Mouse (Mus musculus) liver, embryonic 15.5 days (tissue): Measurements from ENCODE around the gene Rbms3. TPM values are rescaled to one million over a fixed set of nuclear protein-coding genes. Genes with fewer than 3 reads are reported as not detected.

ENCODE experiments used
- ATAC-seq: fragments of 200-750 bp; cut with Nextera tagmentation; 2 replicates; pipeline ENCODE4 v1.8.0; 2017; ENCODE audit warnings: moderate number of reproducible peaks, mild to moderate bottlenecking, moderate library complexity; ENCODE audit not compliant: insufficient read depth
- H3K27ac ChIP-seq: fragments of 300-500 bp; sonication (generic); replicated peaks from 2 replicates; pipeline ENCODE4 v1.5.1; 2015; ENCODE audit warnings: mild to moderate bottlenecking, inconsistent platforms
- H3K27me3 ChIP-seq: fragments of 300-500 bp; sonication (generic); 2 replicates; pipeline ENCODE4 v1.6.1; 2015; ENCODE audit warnings: mild to moderate bottlenecking, inconsistent platforms
- H3K36me3 ChIP-seq: fragments of 300-500 bp; sonication (generic); replicated peaks from 2 replicates; pipeline ENCODE4 v1.6.1; 2015; ENCODE audit warnings: moderate library complexity, mild to moderate bottlenecking, inconsistent platforms
- H3K4me1 ChIP-seq: fragments of 300-500 bp; sonication (generic); replicated peaks from 2 replicates; pipeline ENCODE4 v1.6.1; 2015; ENCODE audit warnings: inconsistent platforms
- H3K4me2 ChIP-seq: fragments of 300-500 bp; sonication (generic); 2 replicates; pipeline ENCODE4 v1.6.1; 2015; ENCODE audit warnings: moderate library complexity, mild to moderate bottlenecking, inconsistent platforms
- H3K4me3 ChIP-seq: fragments of 300-500 bp; sonication (generic); replicated peaks from 2 replicates; pipeline ENCODE4 v1.5.1; 2015; ENCODE audit warnings: mild to moderate bottlenecking, inconsistent platforms
- H3K9ac ChIP-seq: fragments of 300-500 bp; sonication (generic); 2 replicates; pipeline ENCODE4 v1.6.1; 2015; ENCODE audit warnings: moderate library complexity, mild to moderate bottlenecking, inconsistent platforms
- H3K9me3 ChIP-seq: fragments of 300-500 bp; sonication (generic); replicated peaks from 2 replicates; pipeline ENCODE4 v1.6.1; 2016; ENCODE audit warnings: inconsistent platforms
- WGBS: fragments of 180-500 bp; shearing (Covaris S2); methylation state at CpG from one replicate; pipeline ENCODE4 v1.1.7; 2015; ENCODE audit warnings: mixed read lengths; ENCODE audit not compliant: insufficient replicate concordance; 5-methylcytosine and 5-hydroxymethylcytosine counted together
- polyA plus RNA-seq: library from polyadenylated mRNA; unstranded; fragments of >200 nt; fragmentation: Nextera tagmentation; extraction: Ambion mirVana; gene quantifications from 2 replicates; pipeline ENCODE4 v1.2.1, GENCODE M21; 2015

The Rbms3 gene
- polyA plus RNA-seq, 1 experiment from 2014 or later, result 3.0 TPM

DNA sequence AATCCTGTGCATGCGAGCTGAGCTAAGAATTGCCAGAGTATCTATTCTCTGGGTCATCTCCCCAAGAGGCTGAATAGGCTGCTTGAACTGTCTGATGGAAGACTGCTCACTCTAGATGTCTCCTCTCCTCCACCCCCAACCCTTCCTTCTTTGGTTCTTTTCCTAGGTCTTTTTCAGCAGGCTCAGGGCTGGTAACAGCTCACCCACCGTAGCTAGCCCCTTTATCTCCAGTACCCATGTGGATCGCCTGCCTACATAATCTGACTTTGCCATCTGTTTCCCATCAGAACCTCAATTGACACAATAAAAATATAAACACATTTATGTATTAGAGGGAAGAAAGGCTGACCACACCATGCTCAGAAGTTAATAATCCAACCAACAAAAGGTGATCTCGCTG is 225.1 kb downstream of the Rbms3 start:
- Histone ChIP-seq H3K27me3 (no peaks in the 10 kb centered on the region), H3K4me2 (no peak overlapping the region), H3K27ac (no peak overlapping the region), H3K9me3 (no peaks in the 10 kb centered on the region), H3K9ac (no peak overlapping the region), H3K36me3 (no peaks in the 10 kb centered on the region), H3K4me3 (no peak overlapping the region), H3K4me1 (no peaks in the 10 kb centered on the region; the same call in 1 of the 2 replicates)
- no peak for ATAC-seq
- 27% methylated on average over 4 of the region's 4 CpGs for WGBS

DNA sequence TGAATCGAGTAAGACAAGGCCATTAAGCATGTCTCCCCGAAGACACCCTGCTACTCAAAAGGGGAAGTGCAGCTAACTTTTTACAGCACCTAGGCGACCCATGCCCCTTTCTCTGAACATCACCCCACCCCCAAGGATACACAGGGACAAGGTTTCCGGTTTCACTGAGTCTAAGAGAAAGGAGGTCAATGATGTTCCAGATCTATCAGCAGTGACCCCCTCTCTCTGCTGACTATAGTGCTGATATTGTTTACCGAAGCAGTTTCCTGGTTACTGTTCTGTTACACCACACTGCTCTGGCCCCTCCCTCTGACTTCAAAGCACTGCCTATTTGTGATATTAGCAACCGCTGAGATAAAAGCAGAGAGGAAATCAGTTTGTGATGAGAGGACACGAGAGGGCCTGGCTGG is 229.4 kb downstream of the Rbms3 start:
- WGBS, result 5% methylated on average over 7 of the region's 7 CpGs
- no peaks in the 10 kb centered on the region for H3K9me3 ChIP-seq
- no peak for ATAC-seq

DNA sequence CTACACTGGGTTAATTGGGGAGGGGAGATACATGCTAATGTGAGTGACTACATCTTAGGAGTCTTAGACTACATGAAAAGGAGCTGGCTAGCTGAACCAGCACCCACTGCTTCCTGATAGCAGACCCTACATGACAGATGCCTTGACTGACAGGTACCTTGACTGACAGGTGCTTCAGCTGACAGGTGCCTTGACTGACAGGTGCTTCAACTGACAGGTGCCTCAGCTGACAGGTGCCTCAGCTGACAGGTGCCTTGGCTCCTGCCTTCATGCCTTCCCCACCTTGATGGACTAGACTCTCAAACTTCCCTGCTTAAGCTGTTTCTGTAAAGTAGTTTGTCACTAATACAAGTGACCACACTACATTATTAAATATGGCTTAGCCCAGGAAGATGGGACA is 232.6 kb downstream of the Rbms3 start:
- Histone ChIP-seq H3K4me3 (no peak overlapping the region), H3K9me3 (no peaks in the 10 kb centered on the region), H3K4me1 (no peaks in the 10 kb centered on the region), H3K36me3 (no peaks in the 10 kb centered on the region), H3K4me2 (no peak overlapping the region), H3K27ac (no peak overlapping the region), H3K27me3 (no peaks in the 10 kb centered on the region), H3K9ac (no peak overlapping the region)
- ATAC-seq, result no peak

More for the DNA sequence above, 229.4 kb downstream of the Rbms3 start:
- Histone ChIP-seq H3K27me3 (no peaks in the 10 kb centered on the region), H3K4me1 (no peaks in the 10 kb centered on the region; the same call in 1 of the 2 replicates), H3K36me3 (no peaks in the 10 kb centered on the region), H3K4me2 (no peak overlapping the region), H3K4me3 (no peak overlapping the region), H3K9ac (no peak overlapping the region), H3K27ac (no peak overlapping the region)

DNA sequence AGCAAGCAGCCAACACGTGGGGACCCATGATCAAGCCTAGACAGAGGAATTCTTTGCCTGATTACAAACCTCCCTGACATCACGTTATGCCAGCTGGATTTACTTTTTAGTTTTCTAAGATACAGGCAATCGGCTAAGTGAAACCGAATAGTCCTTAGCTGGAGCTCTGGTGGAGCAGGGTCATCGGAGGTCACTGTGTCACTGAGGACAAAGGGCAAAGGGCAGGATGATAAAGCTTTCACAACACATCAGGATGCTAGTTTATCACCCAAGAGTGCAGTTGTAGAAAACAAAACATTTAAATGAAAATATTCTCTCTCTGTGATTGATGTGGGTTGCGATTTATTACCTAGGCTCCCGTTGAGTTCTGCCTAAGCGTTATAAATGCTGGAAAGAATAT is 233.1 kb downstream of the Rbms3 start:
- Histone ChIP-seq H3K36me3 (no peaks in the 10 kb centered on the region), H3K27me3 (no peaks in the 10 kb centered on the region), H3K4me3 (no peak overlapping the region), H3K4me2 (no peak overlapping the region), H3K9me3 (no peaks in the 10 kb centered on the region), H3K4me1 (no peaks in the 10 kb centered on the region), H3K9ac (no peak overlapping the region), H3K27ac (no peak overlapping the region)
- no peak for ATAC-seq
- 65% methylated on average over 8 of the region's 8 CpGs for WGBS

DNA sequence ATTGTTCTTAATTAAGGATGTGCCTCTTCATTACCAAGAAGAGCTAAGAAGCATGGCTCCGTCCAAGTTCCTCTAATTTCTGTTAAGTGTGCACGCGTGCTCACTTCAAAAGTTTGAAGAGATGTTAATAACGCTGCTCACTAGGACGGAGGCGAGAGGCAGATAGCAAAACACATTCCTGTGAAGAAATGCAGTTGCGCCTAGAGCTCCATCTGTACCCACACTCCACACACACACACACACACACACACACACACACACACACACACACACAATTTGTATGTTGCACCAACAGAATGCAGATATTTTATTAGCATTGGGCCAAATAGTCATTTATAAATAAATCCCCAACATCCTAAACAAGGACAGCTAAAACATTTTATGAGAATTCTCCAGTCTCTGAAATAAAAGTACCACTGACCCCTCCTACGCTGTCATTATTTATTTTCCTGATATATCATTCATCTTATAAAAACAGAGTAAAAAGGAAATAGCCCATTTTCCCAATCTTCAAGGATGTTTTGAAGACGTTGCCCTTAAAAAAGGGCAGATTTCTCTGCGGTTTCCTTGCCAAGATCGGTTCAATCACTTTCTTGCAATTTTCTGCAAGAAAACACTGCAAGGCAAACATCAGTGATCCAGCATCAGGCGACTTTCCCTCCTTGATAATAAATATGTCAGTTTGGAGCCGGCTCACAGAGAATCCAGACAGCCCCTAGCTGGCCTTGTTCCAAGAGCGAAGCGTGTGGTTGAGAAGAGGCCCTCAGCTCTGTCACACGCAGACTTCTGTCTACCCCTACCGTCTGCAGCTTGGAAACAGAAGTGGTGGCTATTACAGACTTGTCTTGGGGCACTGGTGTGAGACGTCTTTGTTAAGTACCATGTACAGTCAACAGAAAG is 235.8 kb downstream of the Rbms3 start:
- no peaks in the 10 kb centered on the region for H3K36me3 ChIP-seq
- H3K4me2 ChIP-seq, result no peak overlapping the region
- no peaks in the 10 kb centered on the region for H3K4me1 ChIP-seq
- no peak overlapping the region for H3K27ac ChIP-seq
- no peak overlapping the region for H3K9ac ChIP-seq
- H3K4me3 ChIP-seq, result no peak overlapping the region
- H3K9me3 ChIP-seq, result no peaks in the 10 kb centered on the region
- H3K27me3 ChIP-seq, result no peaks in the 10 kb centered on the region
- ATAC-seq, result no peak
- WGBS, result 59% methylated on average over 18 of the region's 18 CpGs

DNA sequence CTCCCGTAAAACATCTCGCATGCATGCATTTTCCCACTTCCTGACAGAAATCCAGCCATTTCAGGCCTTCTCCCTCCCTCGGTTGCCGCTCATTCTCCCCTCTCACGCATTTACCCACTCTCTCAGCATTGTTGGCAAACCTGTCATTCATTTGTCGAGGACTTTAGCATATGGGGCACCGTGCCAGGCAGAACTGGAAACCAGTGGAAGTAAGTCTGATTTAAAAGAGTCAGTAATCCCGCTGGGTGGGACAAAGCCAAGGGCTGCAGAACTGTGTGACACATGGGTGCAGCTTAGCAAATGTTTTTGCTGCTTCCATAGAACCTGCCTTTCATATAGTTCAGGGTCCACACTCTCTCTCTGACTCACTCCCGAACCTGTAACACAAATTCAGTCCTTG is 241.7 kb downstream of the Rbms3 start:
- 64% methylated on average over 9 of the region's 9 CpGs for WGBS
- no peak overlapping the region for H3K9ac ChIP-seq
- H3K27me3 ChIP-seq, result no peaks in the 10 kb centered on the region
- no peaks in the 10 kb centered on the region for H3K36me3 ChIP-seq
- H3K27ac ChIP-seq, result no peak overlapping the region
- H3K4me1 ChIP-seq, result no peaks in the 10 kb centered on the region
- H3K9me3 ChIP-seq, result no peaks in the 10 kb centered on the region
- H3K4me2 ChIP-seq, result no peak overlapping the region
- no peak overlapping the region for H3K4me3 ChIP-seq
- no peak for ATAC-seq

DNA sequence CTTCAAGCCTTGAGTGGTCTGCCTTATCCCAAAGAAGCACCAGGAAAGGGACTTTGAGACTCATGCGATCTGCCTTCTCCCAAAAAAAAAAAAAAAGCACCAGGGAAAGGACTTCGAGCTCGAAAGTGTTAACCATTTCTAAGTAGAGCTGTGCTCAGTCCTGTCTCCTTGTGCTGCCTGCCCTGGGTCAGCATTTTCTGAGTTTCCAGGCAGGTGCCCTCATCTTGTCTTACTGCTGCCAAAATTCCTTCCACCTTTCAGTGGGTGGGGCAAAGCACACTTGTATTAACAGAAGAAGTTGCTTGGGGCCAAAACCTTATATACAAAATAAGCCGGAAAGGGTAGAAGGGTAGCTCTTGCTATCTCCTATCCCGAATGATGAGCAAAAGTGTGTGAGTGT is 248.8 kb downstream of the Rbms3 start:
- Histone ChIP-seq H3K4me3 (no peak overlapping the region), H3K9ac (no peak overlapping the region), H3K27ac (no peak overlapping the region), H3K36me3 (no peaks in the 10 kb centered on the region), H3K27me3 (no peaks in the 10 kb centered on the region), H3K9me3 (no peaks in the 10 kb centered on the region), H3K4me1 (no peaks in the 10 kb centered on the region), H3K4me2 (no peak overlapping the region)
- no peak for ATAC-seq
- 66% methylated on average over 5 of the region's 5 CpGs for WGBS

DNA sequence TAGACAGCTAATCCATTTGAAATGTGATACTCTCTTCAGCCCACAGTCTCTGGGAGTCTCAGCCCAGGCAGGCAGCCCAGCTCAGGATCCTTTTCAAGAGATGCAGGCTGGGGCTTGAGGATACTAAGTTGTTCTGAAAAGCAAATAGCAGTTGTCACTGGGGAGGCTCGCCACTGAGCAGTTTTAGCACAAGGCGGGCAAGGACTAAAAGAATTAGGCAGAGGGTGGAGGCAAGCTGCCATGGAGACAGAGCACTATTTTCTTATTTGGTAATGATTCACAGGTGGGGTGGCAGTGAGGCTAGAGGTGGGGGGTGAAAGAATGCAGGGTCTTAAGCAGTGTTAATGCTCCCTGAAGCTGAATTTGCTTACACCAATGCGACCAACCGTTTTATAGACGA is 249.6 kb downstream of the Rbms3 start:
- Histone ChIP-seq H3K9ac (no peak overlapping the region), H3K4me1 (no peaks in the 10 kb centered on the region), H3K36me3 (no peaks in the 10 kb centered on the region), H3K9me3 (no peaks in the 10 kb centered on the region), H3K4me2 (no peak overlapping the region), H3K27me3 (no peaks in the 10 kb centered on the region), H3K27ac (no peak overlapping the region), H3K4me3 (no peak overlapping the region)
- ATAC-seq, result no peak
- 57% methylated on average over 5 of the region's 5 CpGs for WGBS

DNA sequence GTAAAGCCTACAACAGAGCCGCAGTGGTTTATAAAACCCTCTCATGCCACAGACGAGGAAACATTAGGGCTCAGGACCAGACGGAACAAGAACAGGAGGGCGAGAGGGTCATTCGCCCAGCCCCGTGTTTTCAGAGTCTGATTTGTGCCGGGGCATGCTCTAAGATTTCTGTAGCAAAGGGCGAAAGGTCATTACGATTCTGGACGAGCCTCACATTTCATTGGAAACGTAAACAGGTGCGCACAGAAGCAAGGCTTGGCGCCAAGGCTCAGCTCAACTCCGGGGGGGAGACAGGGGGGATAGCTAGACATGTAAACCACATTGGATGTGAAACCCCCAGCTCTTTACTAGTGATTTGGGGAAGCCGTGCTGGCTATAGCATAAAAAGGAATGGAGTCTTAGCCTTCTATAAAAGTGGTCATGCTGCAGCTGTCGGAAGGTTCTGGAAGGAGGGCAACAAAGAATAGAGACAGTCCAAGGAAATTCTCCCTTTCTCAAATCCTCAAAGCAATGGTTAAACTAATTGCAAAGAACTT is 250.2 kb downstream of the Rbms3 start:
- no peak for ATAC-seq
- Histone ChIP-seq H3K4me3 (no peak overlapping the region), H3K4me1 (no peaks in the 10 kb centered on the region), H3K9ac (no peak overlapping the region), H3K9me3 (no peaks in the 10 kb centered on the region), H3K27me3 (no peaks in the 10 kb centered on the region), H3K27ac (no peak overlapping the region), H3K36me3 (no peaks in the 10 kb centered on the region), H3K4me2 (no peak overlapping the region)
- 54% methylated on average over 16 of the region's 16 CpGs for WGBS

DNA sequence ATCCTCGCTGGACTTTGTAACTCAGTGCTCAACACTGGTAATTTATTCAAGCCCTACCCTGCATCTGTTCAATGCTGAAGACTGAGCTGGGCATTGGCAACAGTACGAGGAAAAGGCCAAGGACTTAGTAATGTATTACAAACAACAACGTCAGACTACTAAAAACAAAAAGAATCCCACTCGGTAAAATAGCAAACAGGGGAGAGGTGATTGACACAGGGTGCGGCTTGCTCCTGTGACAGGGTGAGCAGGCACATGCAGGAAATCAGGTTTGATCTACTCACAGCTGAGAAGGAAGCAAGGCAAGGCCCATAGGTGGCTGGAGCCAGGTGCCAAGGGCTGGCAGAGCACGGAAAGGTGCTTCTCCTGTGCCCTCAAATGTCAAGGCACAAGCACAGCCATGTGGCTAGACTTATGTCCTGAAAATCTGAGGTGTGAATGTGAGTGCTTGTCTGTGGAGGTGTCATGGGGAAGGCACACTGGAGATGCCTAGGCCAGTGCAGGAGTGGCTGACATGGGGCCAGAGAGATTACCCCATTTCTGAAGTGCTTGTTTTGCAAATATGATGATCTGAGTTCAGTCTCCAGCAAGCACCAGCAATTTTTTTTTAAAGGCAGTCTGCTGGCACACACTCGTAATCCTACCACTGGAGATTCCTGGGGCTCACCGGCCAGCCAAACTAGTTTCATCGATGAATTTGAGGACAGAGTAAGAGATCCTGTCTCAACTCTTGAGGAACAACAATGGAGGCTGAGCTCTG is 251.4 kb downstream of the Rbms3 start:
- 54% methylated on average over 9 of the region's 9 CpGs for WGBS
- no peaks in the 10 kb centered on the region for H3K36me3 ChIP-seq
- H3K4me2 ChIP-seq, result no peak overlapping the region
- H3K27me3 ChIP-seq, result no peaks in the 10 kb centered on the region
- no peaks in the 10 kb centered on the region for H3K9me3 ChIP-seq
- no peaks in the 10 kb centered on the region for H3K4me1 ChIP-seq
- no peak overlapping the region for H3K9ac ChIP-seq
- ATAC-seq, result no peak
- H3K4me3 ChIP-seq, result no peak overlapping the region
- H3K27ac ChIP-seq, result no peak overlapping the region

DNA sequence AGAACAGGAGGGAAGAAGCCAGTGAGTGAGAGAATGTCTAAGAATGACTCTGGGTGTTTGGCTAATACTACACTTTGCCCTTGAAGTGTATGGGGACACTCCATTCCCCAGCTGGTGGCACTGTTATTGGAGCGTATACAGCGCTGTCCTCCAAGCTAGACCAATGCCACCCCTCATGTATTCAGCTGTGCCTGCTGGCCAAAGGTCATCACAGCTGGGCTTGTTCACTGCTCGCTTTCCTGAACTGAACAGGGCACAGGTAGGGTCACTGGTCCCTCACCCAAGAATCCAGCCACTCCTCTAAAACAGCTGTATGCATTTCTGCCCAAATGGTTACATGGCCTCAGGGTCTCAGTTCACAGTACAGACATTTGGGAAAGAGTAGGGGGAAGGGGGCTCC is 253.9 kb downstream of the Rbms3 start:
- no peaks in the 10 kb centered on the region for H3K36me3 ChIP-seq
- H3K27ac ChIP-seq, result no peak overlapping the region
- no peak overlapping the region for H3K9ac ChIP-seq
- no peaks in the 10 kb centered on the region for H3K27me3 ChIP-seq
- ATAC-seq, result no peak
- WGBS, result 62% methylated on average over 3 of the region's 3 CpGs
- H3K4me3 ChIP-seq, result no peak overlapping the region
- H3K9me3 ChIP-seq, result no peaks in the 10 kb centered on the region
- H3K4me1 ChIP-seq, result no peaks in the 10 kb centered on the region
- H3K4me2 ChIP-seq, result no peak overlapping the region
